Mouse (Mus musculus) liver, embryonic 14.5 days (tissue): ENCODE data around the gene Plekhh3.

Experiments
- CTCF ChIP-seq: IDR thresholded peaks from 2 replicates; pipeline ENCODE4 v1.5.1; 2016; ENCODE audit warnings: antibody characterized with exemption, low read depth, control low read depth
- EP300 ChIP-seq: IDR thresholded peaks from 2 replicates; pipeline ENCODE4 v1.6.1; 2016; ENCODE audit warnings: antibody characterized with exemption, low read depth

DNA sequence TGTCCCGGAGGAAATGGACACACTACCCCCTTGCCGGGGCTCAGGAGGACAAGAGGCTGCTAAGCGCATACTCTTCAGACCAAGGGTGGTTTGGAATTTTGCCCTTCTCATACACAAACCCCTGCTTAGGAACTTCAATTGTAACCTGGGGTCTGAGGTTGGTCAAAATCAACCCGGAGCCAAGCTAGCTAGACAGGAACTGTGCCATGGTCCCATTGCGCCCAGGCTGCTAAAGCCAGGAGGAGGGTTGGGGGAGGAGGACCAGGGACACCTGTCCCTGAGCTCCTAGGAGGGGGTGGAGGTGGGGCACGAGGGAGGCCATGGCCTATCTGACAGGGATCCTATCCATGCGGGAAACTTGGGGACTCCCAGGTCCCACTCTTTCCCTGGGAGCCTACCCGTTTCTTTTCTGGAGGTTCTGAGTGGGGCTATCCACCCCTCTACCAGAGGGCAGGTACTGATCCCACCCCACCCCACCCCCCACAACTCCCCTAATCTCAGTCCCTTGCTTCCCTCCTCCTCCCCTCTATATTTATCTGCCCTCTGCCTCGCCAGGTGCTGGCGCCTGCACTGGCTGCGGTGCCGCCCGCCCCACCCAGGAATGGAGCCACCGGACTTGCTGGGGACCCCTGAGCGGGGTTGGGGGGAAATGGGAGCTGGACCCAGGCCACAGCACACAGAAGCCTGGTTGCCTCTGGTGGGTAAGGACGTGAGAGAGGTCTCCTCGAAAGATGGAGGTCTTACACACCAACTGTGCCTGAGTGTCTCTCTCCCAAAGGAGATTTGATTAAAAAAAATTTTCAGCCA is 1.6 kb downstream of the Plekhh3 start:
- no peak for TF ChIP-seq CTCF
- TF ChIP-seq EP300: no peak
